Mouse (Mus musculus): Measurements from ENCODE around the gene Asprv1. TPM values are rescaled to one million over a fixed set of nuclear protein-coding genes. Genes with fewer than 3 reads are reported as not detected.
A peak's percentile ranks its signal among the peaks of the same experiment; 100 is the strongest.

The Asprv1 gene
- polyA plus RNA-seq, 1 experiment from 2014 or later: 0.29 TPM

- Histone ChIP-seq H3K36me3 (peaks cover 24% of the 10 kb centered on the region), H3K4me1 (no peaks in the 10 kb centered on the region), H3K27me3 (no peaks in the 10 kb centered on the region), H3K4me3 (no peak overlapping the region), H3K9me3 (no peaks in the 10 kb centered on the region), H3K27ac (replicated peaks) (no peak overlapping the region), H3K9ac (replicated peaks) (no peak overlapping the region), H3K4me2 (replicated peaks) (no peak overlapping the region)
- no peak for ATAC-seq (ENCODE audit: low FRiP score, low read depth)
- WGBS: 83% methylated on average over 4 of the region's 4 CpGs
Measured at GRCm38 (mm10) chr6:86645551-86645950, 17.6 kb downstream of the Asprv1 start.

DNA sequence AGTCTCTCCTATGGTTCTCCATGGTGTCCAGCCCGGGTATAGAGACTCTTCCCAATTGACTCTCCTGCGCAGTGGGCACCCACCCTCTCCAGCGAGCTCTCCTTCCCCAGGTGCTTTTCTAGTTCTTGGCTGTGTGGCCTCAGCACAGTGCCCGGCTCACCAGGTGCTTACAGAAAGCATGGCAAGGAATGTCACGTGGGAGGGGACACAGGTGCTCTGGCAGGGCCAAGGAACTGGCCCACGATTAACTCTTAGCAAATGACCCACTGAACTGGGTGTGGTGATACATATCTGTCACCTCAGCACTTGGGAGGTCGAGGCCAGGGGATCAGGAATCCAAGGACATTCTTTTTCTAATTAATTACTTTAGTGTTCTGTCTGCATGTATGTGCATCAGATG, 18.2 kb downstream of the Asprv1 start:
- ATAC-seq (ENCODE audit: low FRiP score, low read depth): no peak
- H3K27me3 ChIP-seq: no peaks in the 10 kb centered on the region
- no peak overlapping the region for H3K9ac ChIP-seq (replicated peaks)
- H3K36me3 ChIP-seq: peaks cover 29% of the 10 kb centered on the region
- H3K4me3 ChIP-seq: no peak overlapping the region
- no peaks in the 10 kb centered on the region for H3K4me1 ChIP-seq
- no peaks in the 10 kb centered on the region for H3K9me3 ChIP-seq
- no peak overlapping the region for H3K4me2 ChIP-seq (replicated peaks)
- 80% methylated on average over 7 of the region's 7 CpGs for WGBS
- no peak overlapping the region for H3K27ac ChIP-seq (replicated peaks)

DNA sequence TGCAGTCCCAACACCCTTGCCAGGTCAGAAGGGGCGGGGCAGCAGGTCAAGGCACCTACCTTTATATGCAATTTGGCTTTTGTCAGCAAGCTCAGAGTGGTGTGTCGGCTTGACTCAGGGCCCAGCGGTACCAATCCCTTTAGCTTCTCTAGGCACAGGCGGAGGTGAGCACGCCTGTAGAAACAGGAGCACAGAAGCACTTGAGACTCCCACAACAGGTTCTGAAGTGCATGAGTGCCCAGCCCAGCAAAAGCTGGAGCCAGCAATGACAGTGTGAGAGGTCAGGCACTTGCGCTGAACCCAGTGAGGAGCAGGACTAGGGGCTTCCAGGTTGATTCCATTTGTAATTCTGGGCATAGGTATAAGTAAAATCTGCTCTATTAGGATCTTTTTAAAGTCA, 25.1 kb downstream of the Asprv1 start:
- Histone ChIP-seq H3K4me2 (replicated peaks) (no peak overlapping the region), H3K27ac (replicated peaks) (no peak overlapping the region), H3K9ac (replicated peaks) (no peak overlapping the region), H3K27me3 (no peaks in the 10 kb centered on the region), H3K9me3 (no peaks in the 10 kb centered on the region), H3K36me3 (peaks cover 62% of the 10 kb centered on the region), H3K4me1 (no peaks in the 10 kb centered on the region), H3K4me3 (no peak overlapping the region)
- 91% methylated on average over 6 of the region's 6 CpGs for WGBS
- ATAC-seq (ENCODE audit: low FRiP score, low read depth): no peak

DNA sequence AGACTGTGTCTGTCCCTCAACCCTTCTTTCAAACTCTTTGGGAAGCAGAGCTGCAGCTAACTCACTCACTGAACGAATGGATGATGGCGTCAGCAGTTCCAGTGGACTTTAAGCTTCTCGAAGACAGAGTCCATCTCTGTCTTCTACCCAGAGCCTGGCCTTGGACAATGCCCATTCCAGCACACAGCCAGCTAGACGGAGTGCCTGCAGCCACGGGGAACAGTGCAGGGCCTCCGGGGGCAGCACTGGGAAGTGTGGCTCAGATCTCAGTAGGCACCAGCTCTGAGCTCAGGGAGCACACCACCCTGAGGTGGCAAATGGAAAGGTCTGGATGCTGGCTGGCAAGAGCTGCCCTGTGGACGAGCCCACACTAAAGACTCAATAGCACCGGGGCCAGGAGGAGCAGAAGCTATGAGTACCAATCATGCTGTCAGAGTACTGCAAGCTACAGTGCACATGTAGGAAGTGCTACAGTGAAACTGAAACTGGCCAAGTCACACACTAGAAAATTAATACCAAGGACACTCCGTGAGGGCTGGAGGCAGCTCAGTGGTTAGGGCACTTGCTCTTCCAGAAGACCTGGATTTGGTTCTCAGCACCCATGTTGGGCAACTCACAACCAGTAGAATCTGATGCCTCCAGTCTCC, 26.4 kb downstream of the Asprv1 start:
- ATAC-seq (ENCODE audit: low FRiP score, low read depth): no peak
- peaks cover 60% of the 10 kb centered on the region for H3K36me3 ChIP-seq
- 78% methylated on average over 9 of the region's 9 CpGs for WGBS

DNA sequence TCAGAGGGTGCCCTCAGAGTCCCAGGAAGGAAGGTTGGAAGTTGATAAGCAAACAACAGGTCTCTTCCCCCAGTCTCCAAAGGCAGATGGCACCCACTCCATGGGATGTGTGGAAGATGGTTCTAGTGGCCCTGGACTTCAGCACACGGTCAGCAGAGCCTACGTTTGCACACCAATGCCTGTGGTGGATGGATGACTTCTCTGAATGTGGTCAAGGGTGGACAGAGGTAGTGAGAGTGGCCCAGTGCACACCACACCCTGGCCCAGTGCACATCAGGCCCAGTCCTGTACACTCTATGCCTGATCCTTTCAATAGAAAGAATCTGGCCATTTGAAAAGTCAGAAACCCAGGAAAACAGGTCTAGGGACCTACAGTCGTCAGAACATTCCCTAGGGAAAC, 30.5 kb downstream of the Asprv1 start:
- H3K4me1 ChIP-seq: no peaks in the 10 kb centered on the region
- ATAC-seq (ENCODE audit: low FRiP score, low read depth): no peak
- H3K27me3 ChIP-seq: no peaks in the 10 kb centered on the region
- H3K27ac ChIP-seq (replicated peaks): no peak overlapping the region
- peaks cover 45% of the 10 kb centered on the region for H3K36me3 ChIP-seq
- H3K9ac ChIP-seq (replicated peaks): no peak overlapping the region
- WGBS: 85% methylated on average over 3 of the region's 3 CpGs
- no peak overlapping the region for H3K4me3 ChIP-seq
- no peak overlapping the region for H3K4me2 ChIP-seq (replicated peaks)
- H3K9me3 ChIP-seq: no peaks in the 10 kb centered on the region

More for the DNA sequence above, 26.4 kb downstream of the Asprv1 start:
- Histone ChIP-seq H3K4me2 (replicated peaks) (no peak overlapping the region), H3K4me3 (no peak overlapping the region), H3K27me3 (no peaks in the 10 kb centered on the region), H3K9ac (replicated peaks) (no peak overlapping the region), H3K27ac (replicated peaks) (no peak overlapping the region), H3K4me1 (no peaks in the 10 kb centered on the region), H3K9me3 (no peaks in the 10 kb centered on the region)

- no peak overlapping the region for H3K27ac ChIP-seq (replicated peaks)
- H3K4me2 ChIP-seq (replicated peaks): no peak overlapping the region
- H3K4me1 ChIP-seq: no peaks in the 10 kb centered on the region
- 80% methylated on average over 9 of the region's 9 CpGs for WGBS
- no peak for ATAC-seq (ENCODE audit: low FRiP score, low read depth)
- H3K9ac ChIP-seq (replicated peaks): no peak overlapping the region
- H3K36me3 ChIP-seq: peaks cover 42% of the 10 kb centered on the region
- H3K27me3 ChIP-seq: no peaks in the 10 kb centered on the region
- no peaks in the 10 kb centered on the region for H3K9me3 ChIP-seq
- H3K4me3 ChIP-seq: no peak overlapping the region
Measured at GRCm38 (mm10) chr6:86660161-86660877, 32.4 kb downstream of the Asprv1 start.

DNA sequence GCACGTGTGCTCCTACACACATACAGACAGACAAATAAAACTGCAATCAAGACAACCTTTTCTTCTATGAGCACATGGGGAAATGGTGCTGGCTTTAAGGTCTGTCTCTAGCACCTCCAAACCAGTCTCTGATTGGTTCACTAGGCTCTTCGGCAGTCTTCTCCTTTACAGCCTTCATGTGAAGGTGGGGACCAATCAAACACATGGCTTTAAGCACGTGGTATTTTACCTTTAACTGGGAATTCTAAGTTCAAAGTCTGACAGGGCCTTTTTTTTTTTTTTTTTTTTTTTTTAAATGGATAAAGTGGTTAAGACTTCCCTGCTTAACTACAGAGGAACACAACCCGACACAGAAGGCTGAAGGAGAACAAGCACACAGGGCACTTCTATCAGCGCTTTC, 37.1 kb downstream of the Asprv1 start:
- no peak overlapping the region for H3K4me2 ChIP-seq (replicated peaks)
- H3K27me3 ChIP-seq: no peaks in the 10 kb centered on the region
- peaks cover 26% of the 10 kb centered on the region for H3K36me3 ChIP-seq
- peaks cover 24% of the 10 kb centered on the region for H3K4me1 ChIP-seq
- H3K4me3 ChIP-seq: no peak overlapping the region
- H3K9ac ChIP-seq (replicated peaks): no peak overlapping the region
- no peak for ATAC-seq (ENCODE audit: low FRiP score, low read depth)
- H3K9me3 ChIP-seq: no peaks in the 10 kb centered on the region
- H3K27ac ChIP-seq (replicated peaks): no peak overlapping the region
- 87% methylated on average over 5 of the region's 5 CpGs for WGBS

GRCm38 (mm10) chr6:86665560-86666307, 37.8 kb downstream of the Asprv1 start:
- H3K9me3 ChIP-seq: no peaks in the 10 kb centered on the region
- no peak overlapping the region for H3K9ac ChIP-seq (replicated peaks)
- no peak overlapping the region for H3K27ac ChIP-seq (replicated peaks)
- no peak for ATAC-seq (ENCODE audit: low FRiP score, low read depth)
- no peak overlapping the region for H3K4me3 ChIP-seq
- H3K4me1 ChIP-seq: peaks cover 24% of the 10 kb centered on the region
- H3K4me2 ChIP-seq (replicated peaks): no peak overlapping the region
- WGBS: 89% methylated on average over 17 of the region's 17 CpGs
- H3K36me3 ChIP-seq: peaks cover 23% of the 10 kb centered on the region
- no peaks in the 10 kb centered on the region for H3K27me3 ChIP-seq

DNA sequence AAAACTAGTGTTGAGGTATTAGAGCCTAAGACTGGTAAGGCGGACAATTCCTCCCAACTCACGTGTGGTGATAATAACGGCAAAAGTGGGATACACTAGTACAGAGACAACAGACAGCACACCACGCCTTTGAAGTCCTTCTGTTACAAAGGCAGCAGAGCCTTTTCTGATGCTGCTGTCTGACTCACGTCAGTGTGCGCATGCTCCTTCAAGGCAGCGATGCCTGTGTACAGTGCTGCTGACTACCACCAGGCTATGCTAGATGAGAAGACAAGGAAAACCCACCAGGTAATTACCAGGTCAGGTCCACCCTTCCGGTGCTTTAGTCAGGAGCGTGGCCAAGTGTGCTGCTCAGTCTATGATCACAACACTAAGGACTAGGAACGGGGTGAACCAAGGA, 39.1 kb downstream of the Asprv1 start:
- Histone ChIP-seq H3K27ac (replicated peaks) (no peak overlapping the region), H3K9ac (replicated peaks) (0 out of 2 replicates have a peak overlapping the region, but pooled peaks have one; percentile 15), H3K4me1 (peaks cover 24% of the 10 kb centered on the region), H3K4me3 (no peak overlapping the region), H3K36me3 (peaks cover 16% of the 10 kb centered on the region), H3K4me2 (replicated peaks) (peak overlapping the region; percentile 95; the same call in 1 of the 2 replicates), H3K27me3 (no peaks in the 10 kb centered on the region), H3K9me3 (no peaks in the 10 kb centered on the region)
- 90% methylated on average over 10 of the region's 10 CpGs for WGBS
- no peak for ATAC-seq (ENCODE audit: low FRiP score, low read depth)

- Histone ChIP-seq H3K27ac (replicated peaks) (peak within 1 kb of the TSS; percentile 76), H3K9ac (replicated peaks) (peak within 1 kb of the TSS; percentile 86), H3K4me2 (replicated peaks) (peak within 1 kb of the TSS; percentile 95), H3K27me3 (no peaks in the 10 kb centered on the region), H3K36me3 (peaks cover 20% of the 10 kb centered on the region), H3K9me3 (no peaks in the 10 kb centered on the region), H3K4me1 (peaks cover 24% of the 10 kb centered on the region), H3K4me3 (peak within 1 kb of the TSS; percentile 95)
- WGBS: under 1% methylated on average over 63 of the region's 76 CpGs
- no peak for ATAC-seq (ENCODE audit: low FRiP score, low read depth)
Measured at GRCm38 (mm10) chr6:86668580-86669239, 40.7 kb downstream of the Asprv1 start, which contains the start of gene Mxd1. Mxd1 (minus strand) TSS chr6:86669161.

- Histone ChIP-seq H3K4me1 (peaks cover 24% of the 10 kb centered on the region), H3K27ac (replicated peaks) (peak overlapping the region; percentile 60), H3K4me2 (replicated peaks) (peak overlapping the region; percentile 77), H3K9me3 (no peaks in the 10 kb centered on the region), H3K27me3 (no peaks in the 10 kb centered on the region), H3K36me3 (peaks cover 23% of the 10 kb centered on the region), H3K9ac (replicated peaks) (0 out of 2 replicates have a peak overlapping the region, but pooled peaks have one; percentile 37), H3K4me3 (peak overlapping the region; percentile 95)
- under 1% methylated on average over 24 of the region's 37 CpGs for WGBS
- peak; percentile 100 for ATAC-seq (ENCODE audit: low FRiP score, low read depth)
Measured at GRCm38 (mm10) chr6:86669240-86669727, 41.3 kb downstream of the Asprv1 start.
